Mouse (Mus musculus) MEL (cell line): Measurements from ENCODE around the gene Usp38.

ENCODE experiments used
- EP300 ChIP-seq, 2 experiments: IDR thresholded peaks; 2 replicates each; pipeline ENCODE4 v1.6.1; 2011; ENCODE audit warnings: improper control_type of control experiment in 2 of 2, low read length in 2 of 2, low read depth in 1 of 2, mild to moderate bottlenecking in 1 of 2
- GATA1 ChIP-seq: IDR thresholded peaks from 2 replicates; pipeline ENCODE4 v1.6.1; 2011; ENCODE audit warnings: low read depth, low read length, improper control_type of control experiment
- HCFC1 ChIP-seq: IDR thresholded peaks from 2 replicates; pipeline ENCODE4 v1.6.1; 2012; ENCODE audit warnings: low read depth, mild to moderate bottlenecking, inconsistent platforms, low read length, improper control_type of control experiment, moderate library complexity
- TAL1 ChIP-seq: IDR thresholded peaks from 2 replicates; pipeline ENCODE4 v1.6.1; 2012; ENCODE audit warnings: mild to moderate bottlenecking, inconsistent platforms, low read length, moderate library complexity, mixed read lengths
- USF1 ChIP-seq: IDR thresholded peaks from 2 replicates; pipeline ENCODE4 v1.6.1; 2014; ENCODE audit warnings: low read depth, mild to moderate bottlenecking, inconsistent platforms, low read length, improper control_type of control experiment, moderate library complexity

- TF ChIP-seq HCFC1 = no peak
- no peak for TF ChIP-seq EP300 (IDR thresholded peaks at IDR 0.05; ENCODE audit: low read depth in 1 of 2, low read length in 2 of 2)
- no peak for TF ChIP-seq USF1
- no peak for TF ChIP-seq GATA1
- no peak for TF ChIP-seq TAL1
These were observed 9.6 kb downstream of the Usp38 start for GRCm38 (mm10) chr8:81005114-81005513.
